Mouse (Mus musculus): ENCODE measurements around the gene Cyp4a12a.
"Not testable (repeated sequence)": the region's sequence is repeated elsewhere in the genome, so short reads cannot be mapped to it uniquely, and the experiment has no call there.

The Cyp4a12a gene

GRCm38 (mm10) chr4:115298746-115299145, at the start of gene Cyp4a12a:
Gene Cyp4a12a, plus strand, starts transcription at chr4:115299046.
- not testable (repeated sequence) for DNase-seq (ENCODE audit: low read depth, low spot score)

GRCm38 (mm10) chr4:115264687-115265569, 33.9 kb upstream of the Cyp4a12a start:
- not testable (repeated sequence) for DNase-seq (ENCODE audit: low read depth, low spot score)

- not testable (repeated sequence) for DNase-seq (ENCODE audit: low read depth, low spot score)
Observed at GRCm38 (mm10) chr4:115278215-115278982, 20.4 kb upstream of the Cyp4a12a start.

GRCm38 (mm10) chr4:115280342-115280741, 18.5 kb upstream of the Cyp4a12a start:
- DNase-seq (ENCODE audit: low read depth, low spot score): no peak

- DNase-seq (ENCODE audit: low read depth, low spot score): not testable (repeated sequence)
Observed at GRCm38 (mm10) chr4:115280779-115281178, 18.1 kb upstream of the Cyp4a12a start.

GRCm38 (mm10) chr4:115281231-115281767, 17.5 kb upstream of the Cyp4a12a start:
- DNase-seq (ENCODE audit: low read depth, low spot score): not testable (repeated sequence)

GRCm38 (mm10) chr4:115325722-115326121, 26.9 kb downstream of the Cyp4a12a start:
- not testable (repeated sequence) for DNase-seq (ENCODE audit: low read depth, low spot score)

- DNase-seq (ENCODE audit: low read depth, low spot score): not testable (repeated sequence)
Observed at GRCm38 (mm10) chr4:115365624-115366023, 66.8 kb downstream of the Cyp4a12a start.

GRCm38 (mm10) chr4:115368067-115368466, 69.2 kb downstream of the Cyp4a12a start:
- DNase-seq (ENCODE audit: low read depth, low spot score): not testable (repeated sequence)

Measured in WW6 (cell line).